Mouse (Mus musculus) lung, postnatal 4 days (tissue): ENCODE measurements around the gene Akap5.
A peak's percentile ranks its signal among the peaks of the same experiment; 100 is the strongest.

ENCODE experiments used
- DNase-seq, 2 experiments: peaks; one replicate each; pipeline ENCODE4 v3.0.0; 2021

Gene Akap5

GRCm38 (mm10) chr12:76324679-76325431, at the start of gene Akap5:
Gene Akap5 (plus strand): TSS chr12:76324891.
- DNase-seq: peak; percentile 65 to 77

- DNase-seq: no peak
These were observed 46.5 kb upstream of the Akap5 start for GRCm38 (mm10) chr12:76278209-76278608.

- no peak for DNase-seq
These were observed 44.1 kb upstream of the Akap5 start for GRCm38 (mm10) chr12:76280556-76280955.

- DNase-seq: no peak
These were observed 43.5 kb upstream of the Akap5 start for GRCm38 (mm10) chr12:76281111-76281660.

GRCm38 (mm10) chr12:76282132-76282531, 42.6 kb upstream of the Akap5 start:
- no peak for DNase-seq

- no peak for DNase-seq
These were observed 42.0 kb upstream of the Akap5 start for GRCm38 (mm10) chr12:76282532-76283173.

- DNase-seq: no peak
These were observed 39.3 kb upstream of the Akap5 start for GRCm38 (mm10) chr12:76285418-76285817.

GRCm38 (mm10) chr12:76287986-76288385, 36.7 kb upstream of the Akap5 start:
- DNase-seq: no peak

GRCm38 (mm10) chr12:76288494-76288893, 36.2 kb upstream of the Akap5 start:
- DNase-seq: no peak

GRCm38 (mm10) chr12:76289428-76289827, 35.3 kb upstream of the Akap5 start:
- no peak for DNase-seq

- no peak for DNase-seq
These were observed 34.4 kb upstream of the Akap5 start for GRCm38 (mm10) chr12:76290271-76290670.

- DNase-seq: peak; percentile 65 to 77
These were observed 31.5 kb upstream of the Akap5 start for GRCm38 (mm10) chr12:76293192-76293591.

GRCm38 (mm10) chr12:76297830-76298229, 26.9 kb upstream of the Akap5 start:
- no peak for DNase-seq

- DNase-seq: peak; percentile 42 to 81
These were observed 25.3 kb upstream of the Akap5 start for GRCm38 (mm10) chr12:76299361-76299906.

GRCm38 (mm10) chr12:76300367-76300766, 24.3 kb upstream of the Akap5 start:
- no peak for DNase-seq

- peak; percentile 59 to 70 for DNase-seq
These were observed 21.2 kb upstream of the Akap5 start for GRCm38 (mm10) chr12:76303474-76303873.

- no peak for DNase-seq
These were observed 20.5 kb upstream of the Akap5 start for GRCm38 (mm10) chr12:76304199-76304598.

- peak in 1 of 2 experiments; percentile 43 for DNase-seq
These were observed 19.6 kb upstream of the Akap5 start for GRCm38 (mm10) chr12:76305107-76305506.

- no peak for DNase-seq
These were observed 17.7 kb upstream of the Akap5 start for GRCm38 (mm10) chr12:76306852-76307561.

- peak; percentile 40 to 48 for DNase-seq
These were observed 16.7 kb upstream of the Akap5 start for GRCm38 (mm10) chr12:76307964-76308363.

- no peak for DNase-seq
These were observed 16.3 kb upstream of the Akap5 start for GRCm38 (mm10) chr12:76308436-76308835.

- peak; percentile 34 to 51 for DNase-seq
These were observed 14.7 kb upstream of the Akap5 start for GRCm38 (mm10) chr12:76310007-76310406.

GRCm38 (mm10) chr12:76310633-76311032, 14.1 kb upstream of the Akap5 start:
- DNase-seq: no peak
